Mouse (Mus musculus): ENCODE measurements around the gene Gigyf1. TPM values are rescaled to one million over a fixed set of nuclear protein-coding genes. Genes with fewer than 3 reads are reported as not detected.

The Gigyf1 gene
- polyA plus RNA-seq, 1 experiment from 2014 or later = 17.9 TPM

- peaks cover 50% of the 10 kb centered on the region for H3K36me3 ChIP-seq
- WGBS = 63% methylated on average over 8 of the region's 8 CpGs
- peak overlapping the region; percentile 100 for H3K9ac ChIP-seq
- peak overlapping the region; percentile 94 for H3K4me2 ChIP-seq
- H3K27me3 ChIP-seq = no peaks in the 10 kb centered on the region
- H3K9me3 ChIP-seq = no peaks in the 10 kb centered on the region
- H3K4me3 ChIP-seq = peak overlapping the region; percentile 98
- peak overlapping the region; percentile 99 for H3K27ac ChIP-seq
- peaks cover 51% of the 10 kb centered on the region for H3K4me1 ChIP-seq (replicated peaks)
- ATAC-seq (ENCODE audit: low FRiP score) = no peak
Measured at GRCm38 (mm10) chr5:137530075-137530474, 11.7 kb downstream of the Gigyf1 start.

- peak overlapping the region; percentile 94 for H3K4me2 ChIP-seq
- no peaks in the 10 kb centered on the region for H3K27me3 ChIP-seq
- H3K4me1 ChIP-seq (replicated peaks) = peaks cover 46% of the 10 kb centered on the region
- H3K27ac ChIP-seq = peak overlapping the region; percentile 99
- peak overlapping the region; percentile 98 for H3K4me3 ChIP-seq
- ATAC-seq (ENCODE audit: low FRiP score) = peak; percentile 70
- H3K9me3 ChIP-seq = no peaks in the 10 kb centered on the region
- peak overlapping the region; percentile 100 for H3K9ac ChIP-seq
- peaks cover 43% of the 10 kb centered on the region for H3K36me3 ChIP-seq
- WGBS = under 1% methylated on average over 43 of the region's 46 CpGs
Measured at GRCm38 (mm10) chr5:137530588-137531413, 12.5 kb downstream of the Gigyf1 start.

- Histone ChIP-seq H3K36me3 (peaks cover 37% of the 10 kb centered on the region), H3K9ac (peak overlapping the region; percentile 100), H3K4me1 (replicated peaks) (peaks cover 40% of the 10 kb centered on the region), H3K9me3 (no peaks in the 10 kb centered on the region), H3K4me3 (peak overlapping the region; percentile 98), H3K4me2 (peak overlapping the region; percentile 94), H3K27me3 (no peaks in the 10 kb centered on the region), H3K27ac (peak overlapping the region; percentile 99)
- WGBS = under 1% methylated on average over 51 of the region's 51 CpGs
- ATAC-seq (ENCODE audit: low FRiP score) = peak; percentile 12
Measured at GRCm38 (mm10) chr5:137531414-137532130, 13.2 kb downstream of the Gigyf1 start.

GRCm38 (mm10) chr5:137532131-137532807 lies 13.9 kb downstream of the Gigyf1 start:
- WGBS = under 1% methylated on average over 19 of the region's 19 CpGs
- H3K27ac ChIP-seq = peak overlapping the region; percentile 99
- H3K4me2 ChIP-seq = peak overlapping the region; percentile 94
- H3K9ac ChIP-seq = peak overlapping the region; percentile 100
- no peaks in the 10 kb centered on the region for H3K9me3 ChIP-seq
- H3K4me1 ChIP-seq (replicated peaks) = peaks cover 36% of the 10 kb centered on the region
- H3K36me3 ChIP-seq = peaks cover 31% of the 10 kb centered on the region
- H3K27me3 ChIP-seq = no peaks in the 10 kb centered on the region
- H3K4me3 ChIP-seq = peak overlapping the region; percentile 98
- ATAC-seq (ENCODE audit: low FRiP score) = peak; percentile 2

GRCm38 (mm10) chr5:137532808-137533116 lies 14.4 kb downstream of the Gigyf1 start:
- Histone ChIP-seq H3K27ac (peak overlapping the region; percentile 99), H3K27me3 (no peaks in the 10 kb centered on the region), H3K36me3 (peaks cover 26% of the 10 kb centered on the region), H3K9me3 (no peaks in the 10 kb centered on the region), H3K4me3 (peak overlapping the region; percentile 98), H3K4me2 (peak overlapping the region; percentile 94), H3K4me1 (replicated peaks) (peaks cover 31% of the 10 kb centered on the region), H3K9ac (peak overlapping the region; percentile 100)
- no peak for ATAC-seq (ENCODE audit: low FRiP score)
- 0% methylated on average over 9 of the region's 12 CpGs for WGBS

DNA sequence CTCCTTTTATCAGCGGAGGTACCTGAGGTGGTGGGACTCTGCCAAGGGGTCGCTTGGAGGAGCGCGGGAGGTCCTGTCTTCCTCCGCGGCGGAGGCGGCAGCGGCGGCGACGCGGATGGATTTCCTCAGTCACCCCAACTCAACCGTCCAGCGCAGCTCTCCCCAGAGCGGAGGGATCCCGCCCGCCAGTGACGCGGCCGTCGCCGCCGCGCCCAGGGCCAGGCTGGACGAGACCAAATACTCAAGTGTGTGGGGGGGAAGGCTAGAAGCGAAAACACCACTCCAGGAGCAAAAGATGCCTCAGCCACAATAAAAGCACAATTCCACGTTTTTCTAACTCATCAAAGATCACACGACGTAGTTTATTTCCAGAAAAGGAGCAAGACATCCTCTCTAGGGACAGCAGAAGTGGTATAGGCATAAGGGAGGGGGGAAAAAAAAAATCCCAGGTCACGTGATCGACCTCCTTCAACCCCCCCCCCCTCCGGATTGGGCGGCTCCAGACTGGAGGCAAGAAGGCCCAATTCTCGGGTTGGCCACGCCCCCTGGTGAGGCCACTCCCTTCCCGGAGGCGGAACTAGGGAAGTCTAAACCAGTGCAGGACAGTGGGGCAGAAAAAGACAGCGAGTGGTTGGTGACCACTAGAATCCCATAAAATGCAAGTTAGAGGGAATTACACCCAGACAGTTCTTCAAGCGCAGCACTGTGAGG lies 14.9 kb downstream of the Gigyf1 start, which contains the start of the genes Epo and Gnb2:
Epo (minus strand) TSS at position 126 of the 711 bp plus-strand sequence.
Gnb2 (minus strand) TSS at position 394 of the 711 bp plus-strand sequence.
- H3K4me2 ChIP-seq = peak within 1 kb of the TSS; percentile 94
- 0% methylated on average over 40 of the region's 40 CpGs for WGBS
- no peaks in the 10 kb centered on the region for H3K27me3 ChIP-seq
- peak within 1 kb of the TSS; percentile 100 for H3K9ac ChIP-seq
- peak within 1 kb of the TSS; percentile 98 for H3K4me3 ChIP-seq
- peak; percentile 72 for ATAC-seq (ENCODE audit: low FRiP score)
- peaks cover 27% of the 10 kb centered on the region for H3K4me1 ChIP-seq (replicated peaks)
- H3K9me3 ChIP-seq = no peaks in the 10 kb centered on the region
- peaks cover 21% of the 10 kb centered on the region for H3K36me3 ChIP-seq
- H3K27ac ChIP-seq = peak within 1 kb of the TSS; percentile 99

DNA sequence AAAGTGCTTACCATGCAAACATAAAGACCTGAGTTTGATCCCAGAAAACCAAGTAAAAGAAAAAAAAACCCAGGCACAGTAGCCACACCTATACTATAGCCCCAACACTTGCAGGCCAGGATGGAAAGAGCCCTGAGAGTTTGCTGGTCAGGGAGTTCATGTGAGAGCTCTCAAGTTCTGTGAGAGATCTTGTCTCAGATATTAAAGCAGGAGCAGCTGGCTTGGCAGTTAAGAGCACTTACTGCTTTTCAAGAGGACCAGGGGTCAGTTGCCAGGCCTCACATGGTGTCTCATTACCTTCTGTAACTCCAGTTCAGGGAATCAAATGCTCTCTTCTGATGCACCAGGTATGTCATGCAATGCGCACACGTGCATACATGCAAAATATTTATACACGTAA lies 16.4 kb downstream of the Gigyf1 start:
- H3K36me3 ChIP-seq = peaks cover 6% of the 10 kb centered on the region
- H3K9me3 ChIP-seq = no peaks in the 10 kb centered on the region
- no peak overlapping the region for H3K4me2 ChIP-seq
- no peaks in the 10 kb centered on the region for H3K27me3 ChIP-seq
- peaks cover 12% of the 10 kb centered on the region for H3K4me1 ChIP-seq (replicated peaks)
- no peak overlapping the region for H3K4me3 ChIP-seq
- H3K9ac ChIP-seq = no peak overlapping the region
- H3K27ac ChIP-seq = no peak overlapping the region
- 92% methylated on average over 3 of the region's 3 CpGs for WGBS
- ATAC-seq (ENCODE audit: low FRiP score) = no peak

DNA sequence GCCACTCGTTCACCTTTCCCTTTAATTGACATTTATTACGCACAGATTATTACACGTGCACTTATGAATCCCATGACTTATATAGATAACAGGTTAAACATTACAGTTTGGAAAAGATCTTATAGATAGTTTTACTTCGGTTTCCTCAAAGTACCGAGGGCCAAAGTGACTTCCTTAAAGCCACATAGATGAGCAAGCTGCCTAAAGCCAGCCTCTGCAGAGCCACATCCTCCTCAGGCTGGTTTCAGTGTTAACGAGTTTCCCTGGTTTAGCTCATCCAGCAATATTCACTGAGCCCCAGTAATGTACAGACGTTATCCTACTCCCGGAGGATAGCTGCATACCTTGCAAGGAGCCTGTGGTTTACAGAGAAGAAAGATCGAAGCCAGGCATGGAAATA lies 17.0 kb downstream of the Gigyf1 start:
- 86% methylated on average over 9 of the region's 9 CpGs for WGBS
- Histone ChIP-seq H3K4me1 (replicated peaks) (peaks cover 7% of the 10 kb centered on the region), H3K9me3 (no peaks in the 10 kb centered on the region), H3K36me3 (0 out of 2 replicates have a peak, but pooled peaks cover under 1% of the 10 kb centered on the region), H3K27me3 (no peaks in the 10 kb centered on the region), H3K27ac (no peak overlapping the region), H3K4me2 (no peak overlapping the region), H3K9ac (no peak overlapping the region), H3K4me3 (no peak overlapping the region)
- no peak for ATAC-seq (ENCODE audit: low FRiP score)

- no peak overlapping the region for H3K9ac ChIP-seq
- no peak overlapping the region for H3K27ac ChIP-seq
- H3K9me3 ChIP-seq = no peaks in the 10 kb centered on the region
- H3K4me1 ChIP-seq (replicated peaks) = peaks cover 4% of the 10 kb centered on the region; the same call in 1 of the 2 replicates
- no peak for ATAC-seq (ENCODE audit: low FRiP score)
- WGBS = 63% methylated on average over 4 of the region's 4 CpGs
- no peaks in the 10 kb centered on the region for H3K36me3 ChIP-seq
- no peaks in the 10 kb centered on the region for H3K27me3 ChIP-seq
- H3K4me3 ChIP-seq = no peak overlapping the region
- no peak overlapping the region for H3K4me2 ChIP-seq
Measured at GRCm38 (mm10) chr5:137537461-137537860, 19.1 kb downstream of the Gigyf1 start.

DNA sequence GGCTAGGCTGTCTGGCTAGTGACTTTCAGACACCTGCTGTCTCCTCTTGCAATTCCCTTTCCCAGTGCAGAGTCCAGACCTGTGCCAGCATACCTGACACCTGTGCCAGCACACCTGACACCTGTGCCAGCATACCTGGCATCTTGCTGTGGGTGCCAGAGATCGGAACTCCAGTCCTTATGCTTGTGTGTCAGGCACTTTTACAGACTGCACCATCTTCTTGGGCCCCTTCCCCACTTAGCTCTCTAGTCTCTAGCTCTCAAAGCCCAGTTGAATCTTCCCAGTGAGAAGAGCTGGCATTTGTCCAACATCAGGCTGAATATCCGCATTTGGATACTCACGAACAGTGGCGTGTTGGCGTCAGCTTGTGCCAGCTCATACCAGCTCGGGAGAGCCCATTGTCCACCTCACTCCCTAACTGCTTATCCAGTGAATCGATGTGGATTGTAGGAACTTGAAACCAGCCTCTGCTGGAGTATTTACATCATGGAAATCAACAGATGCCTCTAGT lies 21.0 kb downstream of the Gigyf1 start:
- WGBS = 64% methylated on average over 7 of the region's 7 CpGs
- Histone ChIP-seq H3K27ac (no peak overlapping the region), H3K36me3 (no peaks in the 10 kb centered on the region), H3K4me2 (no peak overlapping the region), H3K4me1 (replicated peaks) (no peaks in the 10 kb centered on the region), H3K9me3 (no peaks in the 10 kb centered on the region), H3K9ac (no peak overlapping the region), H3K4me3 (no peak overlapping the region), H3K27me3 (no peaks in the 10 kb centered on the region)
- ATAC-seq (ENCODE audit: low FRiP score) = no peak

GRCm38 (mm10) chr5:137540991-137541390 lies 22.6 kb downstream of the Gigyf1 start:
- ATAC-seq (ENCODE audit: low FRiP score) = no peak
- WGBS = 74% methylated on average over 6 of the region's 6 CpGs
- Histone ChIP-seq H3K27me3 (no peaks in the 10 kb centered on the region), H3K4me1 (replicated peaks) (no peaks in the 10 kb centered on the region), H3K9ac (no peak overlapping the region), H3K36me3 (no peaks in the 10 kb centered on the region), H3K4me2 (no peak overlapping the region), H3K27ac (no peak overlapping the region), H3K4me3 (no peak overlapping the region), H3K9me3 (no peaks in the 10 kb centered on the region)

All from hindbrain, embryonic 13.5 days (tissue).